Mouse (Mus musculus): Measurements from ENCODE around the gene Rpl15.
A peak's percentile ranks its signal among the peaks of the same experiment; 100 is the strongest.
"Not testable (repeated sequence)": the region's sequence is repeated elsewhere in the genome, so short reads cannot be mapped to it uniquely, and the experiment has no call there.

The Rpl15 gene

DNA sequence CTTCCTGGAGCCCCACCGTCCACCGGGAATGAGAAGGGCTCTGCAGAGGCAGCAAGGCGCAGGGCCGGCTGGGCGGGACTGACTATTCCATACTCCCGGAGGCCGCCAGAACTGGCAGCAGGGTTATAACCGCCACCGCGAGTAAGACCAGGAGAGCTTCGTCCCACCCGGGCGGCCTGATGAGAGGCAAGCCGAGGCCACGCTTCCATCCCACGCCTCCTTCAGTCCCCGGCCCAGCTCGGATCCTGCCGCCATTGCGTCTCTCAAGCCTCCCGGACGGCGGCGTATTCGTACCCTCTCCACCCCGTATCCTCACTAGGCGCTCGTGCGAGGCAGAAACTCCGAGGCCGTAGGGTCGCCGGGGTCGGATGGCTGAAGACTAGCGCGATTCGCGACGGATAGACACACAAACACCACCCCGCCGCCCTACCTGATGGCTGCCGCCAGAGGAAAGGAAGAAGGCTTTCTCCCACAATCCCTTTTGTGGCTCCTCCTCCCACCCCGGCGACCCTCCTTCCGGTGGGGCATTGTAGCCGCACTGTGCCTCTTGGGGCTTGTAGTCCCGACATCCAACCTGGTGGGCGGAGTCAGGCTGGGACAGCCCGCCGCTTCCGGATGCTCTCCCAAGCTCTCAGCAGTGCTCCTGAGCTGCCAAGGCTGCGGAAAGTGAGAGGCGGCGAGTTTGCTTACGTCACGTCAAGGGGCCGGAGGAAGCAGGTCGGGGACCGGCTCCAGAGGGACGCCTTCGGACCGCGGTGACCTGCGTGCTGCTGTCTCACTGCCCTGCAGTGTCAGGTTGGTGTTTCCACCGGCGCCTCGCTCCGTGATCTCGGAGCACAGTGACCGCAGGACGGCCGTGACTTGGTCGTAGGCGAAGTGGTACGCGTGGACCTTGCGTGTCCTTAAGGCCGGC, at the start of gene Rpl15, which contains the start of gene Nkiras1:
Rpl15 (minus strand) TSS at position 863 of the 913 bp plus-strand sequence.
Nkiras1 (plus strand) TSS at position 608 of the 913 bp plus-strand sequence.
- DNase-seq (ENCODE audit: low spot score) = peak; percentile 100

DNA sequence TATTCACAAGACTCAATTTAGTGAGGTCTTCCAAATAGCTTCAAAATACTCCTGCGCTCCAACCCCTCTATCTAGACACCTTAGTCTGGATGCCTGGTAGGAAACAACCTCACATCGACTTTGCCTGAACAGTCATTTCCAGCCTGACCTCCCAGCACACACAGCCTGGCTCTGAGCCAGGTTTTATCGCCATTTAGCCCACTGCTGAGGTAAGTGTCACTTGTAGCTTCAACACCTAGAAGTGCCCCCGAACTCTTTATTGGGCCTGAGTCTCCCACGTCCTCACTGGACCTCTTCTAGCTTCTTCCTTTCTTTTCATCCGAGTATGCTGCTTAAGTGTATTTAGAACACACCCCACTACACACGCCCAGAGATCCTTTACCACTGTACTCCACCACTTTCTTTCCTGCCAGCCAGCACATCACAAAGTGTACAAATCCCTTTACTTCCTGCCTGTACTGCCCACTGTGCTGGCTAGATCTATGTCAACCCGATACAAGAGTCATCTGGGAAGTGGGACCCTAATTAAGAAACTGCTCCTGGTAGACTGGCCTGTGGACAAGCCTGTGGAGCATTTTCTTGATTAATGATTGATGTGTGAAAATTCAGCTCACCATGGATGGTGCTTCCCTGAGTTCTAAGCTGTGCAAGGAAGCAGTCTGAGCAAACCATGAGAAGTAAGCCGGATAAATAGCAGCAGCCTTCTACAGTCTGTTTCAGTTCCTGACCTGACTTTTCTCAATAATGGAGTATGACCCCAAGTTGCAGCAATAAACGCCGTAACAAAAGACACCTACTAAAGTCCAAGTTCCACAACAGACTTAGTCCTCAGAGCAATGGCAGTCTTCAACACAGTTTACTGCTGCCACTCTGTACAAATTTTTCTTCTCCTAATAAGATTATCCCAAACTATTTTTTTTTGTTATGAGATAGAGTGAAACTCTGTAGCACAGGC, 46.5 kb upstream of the Rpl15 start:
- DNase-seq (ENCODE audit: low spot score) = no peak

DNA sequence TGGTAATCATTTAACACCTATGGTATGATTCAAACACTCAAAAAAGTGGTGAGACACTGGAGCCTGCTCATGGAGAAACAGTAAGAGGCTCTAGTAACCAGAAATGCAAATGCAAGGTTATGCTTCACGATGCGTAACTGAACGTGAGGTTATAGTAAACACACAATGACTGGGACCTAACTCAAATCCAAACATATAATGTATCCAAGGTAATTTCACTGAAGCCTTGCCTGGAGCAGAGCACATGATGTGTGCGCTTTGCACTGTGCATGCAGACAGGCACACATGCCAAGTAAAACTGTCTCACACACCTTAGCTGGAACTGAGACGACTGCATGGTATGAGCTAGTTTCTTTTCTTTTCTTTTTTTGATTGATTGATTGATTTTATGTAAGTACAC, 33.0 kb upstream of the Rpl15 start:
- DNase-seq (ENCODE audit: low spot score) = no peak

DNA sequence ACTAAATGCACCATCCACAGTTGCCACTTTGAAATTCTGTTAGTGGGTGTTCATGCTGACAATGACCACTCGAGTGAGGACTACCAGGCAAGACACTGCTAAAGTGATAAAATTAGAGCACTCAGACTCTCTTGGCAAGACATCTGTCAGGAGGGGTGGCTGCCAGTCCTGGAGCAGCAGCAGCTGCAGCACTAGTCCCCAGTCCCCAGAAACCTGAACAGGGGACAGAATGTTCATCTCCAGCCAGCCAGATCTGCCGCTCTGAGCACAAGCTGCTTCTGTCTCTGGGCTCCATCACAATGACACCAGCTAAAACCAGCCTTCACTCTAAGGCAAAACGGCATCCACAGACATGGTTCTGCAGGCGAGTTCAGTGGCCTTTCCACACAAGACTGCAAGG, 32.1 kb upstream of the Rpl15 start:
- DNase-seq (ENCODE audit: low spot score) = no peak

DNA sequence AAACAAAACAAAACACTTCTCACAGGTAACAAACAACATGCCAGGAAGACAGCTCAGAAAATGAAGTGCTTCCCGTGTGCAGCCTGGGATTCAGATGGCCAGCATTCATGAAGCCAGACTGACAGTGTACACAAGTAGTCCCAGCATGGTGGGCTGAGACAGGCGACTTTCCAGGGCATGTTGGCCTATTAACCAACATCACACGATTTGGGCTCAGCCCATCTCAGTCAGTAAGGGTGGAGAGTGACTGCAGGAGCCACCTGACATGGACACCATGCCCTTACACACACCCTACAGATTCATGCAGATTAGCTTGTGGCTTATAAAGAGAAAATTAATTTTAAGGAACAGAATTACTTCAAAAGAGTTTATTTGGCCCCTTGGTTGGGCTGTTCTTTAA, 31.6 kb upstream of the Rpl15 start:
- no peak for DNase-seq (ENCODE audit: low spot score)

DNA sequence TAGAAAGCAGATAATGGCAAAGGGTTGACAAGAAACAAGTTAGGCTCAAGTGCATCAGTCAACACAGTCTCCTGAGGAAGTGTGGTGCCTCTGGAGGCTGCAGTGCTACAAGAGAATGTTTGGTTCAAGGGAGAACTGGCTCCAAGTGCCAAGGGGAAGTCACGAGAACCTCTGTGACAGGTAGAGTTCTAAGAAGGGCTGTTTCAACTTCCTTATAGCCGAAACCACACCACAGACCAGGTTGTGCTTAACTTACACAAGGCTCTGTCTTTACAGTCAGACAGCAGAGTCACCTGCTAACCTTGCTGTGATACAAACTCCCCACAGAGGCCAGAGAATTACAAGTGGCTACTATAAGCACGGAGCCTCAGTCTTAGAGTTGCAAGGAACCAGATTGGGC, 30.4 kb upstream of the Rpl15 start:
- no peak for DNase-seq (ENCODE audit: low spot score)

DNA sequence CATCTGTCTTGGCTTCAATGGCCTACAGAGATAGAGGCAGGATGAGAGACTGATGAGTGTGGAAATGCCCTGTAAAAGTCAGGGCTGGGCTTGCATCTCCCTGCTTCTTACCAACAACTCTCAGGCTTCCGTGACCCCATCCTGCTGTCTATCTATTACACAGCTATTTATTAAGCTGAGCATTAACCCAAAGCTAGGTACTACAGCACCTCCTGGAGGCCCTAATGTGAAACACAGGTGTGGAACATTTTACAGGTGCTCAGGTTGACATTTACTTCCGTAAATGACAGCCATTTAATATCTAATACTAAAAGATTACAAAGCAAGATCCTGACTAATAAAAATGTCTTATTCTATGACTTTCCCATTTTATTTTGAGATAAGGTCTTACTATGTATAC, 29.5 kb upstream of the Rpl15 start:
- no peak for DNase-seq (ENCODE audit: low spot score)

DNA sequence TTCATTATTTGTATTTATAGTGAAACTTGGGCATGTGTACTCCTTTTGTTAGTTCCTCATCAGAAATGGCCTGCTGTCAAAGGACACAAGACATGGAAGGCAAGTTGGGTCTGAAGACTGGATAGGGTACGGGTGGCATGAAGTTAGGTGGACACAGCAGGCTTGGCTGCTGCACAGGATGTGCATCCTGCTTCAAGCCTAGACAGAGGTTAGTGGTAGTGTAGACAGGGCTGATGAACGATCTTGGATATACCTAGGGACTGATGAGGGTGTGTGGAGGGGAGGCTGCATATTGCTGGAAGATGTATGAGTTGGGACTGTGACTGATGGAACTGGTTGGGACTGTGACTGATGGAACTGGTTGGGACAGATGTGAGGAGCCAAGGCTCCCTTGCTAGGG, 27.7 kb upstream of the Rpl15 start:
- DNase-seq (ENCODE audit: low spot score) = no peak

DNA sequence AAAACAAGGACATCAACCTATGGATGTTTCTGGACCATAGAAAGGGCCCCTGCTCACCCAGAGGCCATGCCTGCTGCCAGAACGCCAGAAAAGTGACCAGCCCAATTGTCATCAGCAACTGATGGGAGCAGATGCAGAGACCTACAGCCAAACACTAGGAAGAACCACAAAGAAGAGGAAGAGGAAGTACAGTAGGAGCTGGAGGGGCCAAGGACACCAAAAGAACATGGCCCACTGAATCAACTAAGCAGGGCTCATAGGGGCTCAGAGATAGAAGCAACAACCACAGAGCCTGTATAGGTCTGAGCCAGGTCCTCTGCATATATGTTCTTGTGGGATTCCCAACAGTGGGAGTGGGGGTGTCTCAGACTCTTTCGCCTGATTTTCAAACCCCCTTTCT, 26.2 kb upstream of the Rpl15 start:
- DNase-seq (ENCODE audit: low spot score) = no peak

DNA sequence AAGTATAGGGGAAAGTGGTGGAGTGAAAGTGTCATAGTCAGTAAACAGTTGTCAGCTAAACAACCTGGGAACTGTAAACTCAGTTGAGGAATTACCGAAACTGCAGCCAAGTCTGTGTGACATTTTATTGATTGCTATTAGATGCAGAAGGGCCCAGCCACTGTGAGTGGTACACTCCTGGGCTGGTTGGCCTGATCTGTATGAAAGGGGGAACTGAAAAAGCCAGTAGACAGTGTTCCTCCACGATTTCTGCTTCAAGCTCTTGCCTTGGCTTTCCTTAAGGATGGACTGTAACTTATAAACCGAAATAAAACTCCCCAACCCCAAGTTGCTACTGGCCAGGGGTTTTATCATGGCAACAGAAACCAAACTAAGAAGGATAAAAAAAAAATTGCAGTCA, 21.4 kb upstream of the Rpl15 start:
- no peak for DNase-seq (ENCODE audit: low spot score)

DNA sequence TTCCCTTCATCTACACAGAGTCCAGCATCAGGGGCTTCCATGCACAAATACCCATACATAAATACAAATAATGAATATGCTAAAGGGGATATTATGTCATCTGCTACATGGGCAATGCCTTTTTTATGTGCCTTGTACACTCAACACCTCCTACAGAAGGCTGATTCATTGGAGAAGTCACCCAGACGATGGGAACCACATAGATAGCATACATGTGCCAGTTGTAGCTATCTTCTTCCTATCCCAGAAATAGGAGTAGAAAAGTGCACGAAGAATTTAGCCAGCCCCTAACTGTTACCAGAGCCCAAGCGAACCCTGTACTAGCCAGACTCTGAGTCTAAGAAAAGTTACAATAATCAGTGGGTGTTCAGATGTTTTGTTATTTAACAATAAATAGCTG, 20.9 kb upstream of the Rpl15 start:
- DNase-seq (ENCODE audit: low spot score) = no peak

DNA sequence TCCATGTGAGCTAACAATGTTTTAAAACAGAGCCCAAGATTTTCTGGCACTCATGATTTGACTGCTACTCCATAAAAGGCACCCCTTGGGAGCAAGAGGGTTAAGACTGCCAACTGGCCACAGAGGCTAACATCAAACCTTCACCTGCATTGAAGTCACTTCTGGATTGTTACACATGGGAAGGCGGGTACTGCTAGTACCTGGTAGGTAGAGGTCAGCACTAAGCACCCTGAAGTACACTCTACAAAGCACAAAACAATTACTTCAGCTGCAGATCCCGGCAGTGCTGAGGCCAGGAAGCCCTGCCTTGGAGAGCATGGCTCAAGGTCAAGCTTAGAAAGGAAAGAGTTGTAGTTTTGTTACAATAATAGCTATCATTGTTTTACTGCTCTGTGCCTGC, 16.2 kb upstream of the Rpl15 start:
- DNase-seq (ENCODE audit: low spot score) = no peak

DNA sequence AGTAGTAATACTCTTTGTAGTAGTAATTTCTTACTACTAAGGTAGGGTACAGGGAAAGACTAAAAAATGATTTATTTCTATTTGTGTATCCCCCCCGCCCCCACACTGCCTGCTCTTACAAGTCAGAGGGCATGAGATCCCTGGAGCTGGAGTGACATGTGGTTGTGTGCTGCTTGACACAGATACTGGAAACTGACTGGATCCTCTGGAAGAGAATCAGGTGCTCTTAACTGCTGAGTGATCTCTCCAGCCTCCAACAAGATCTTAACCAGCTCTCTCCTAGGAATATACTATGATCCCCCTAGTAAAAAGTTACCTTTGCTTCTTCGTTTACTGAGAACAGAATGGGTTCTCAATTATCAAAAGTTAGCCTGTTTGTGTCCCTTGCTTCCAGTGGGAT, 15.2 kb upstream of the Rpl15 start:
- DNase-seq (ENCODE audit: low spot score) = no peak

DNA sequence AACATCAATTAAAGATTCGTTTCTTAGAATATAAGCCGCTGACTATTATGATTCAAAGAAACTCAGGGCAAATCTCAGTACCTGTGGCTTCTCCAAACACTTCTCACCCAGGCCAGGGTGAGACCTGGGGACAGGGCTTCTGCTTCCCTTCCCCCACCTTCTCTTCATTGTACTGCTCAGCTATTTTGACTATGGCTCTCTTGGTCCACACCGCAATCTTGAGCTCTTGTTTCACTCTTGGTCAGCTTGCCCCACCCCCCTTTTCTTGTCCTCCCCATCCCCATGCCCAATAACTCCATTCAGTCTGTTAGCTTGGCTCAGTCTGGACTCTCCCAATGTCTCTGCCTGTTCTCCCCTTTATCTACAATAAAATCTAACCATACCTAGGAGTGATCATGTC, 14.3 kb upstream of the Rpl15 start:
- no peak for DNase-seq (ENCODE audit: low spot score)

DNA sequence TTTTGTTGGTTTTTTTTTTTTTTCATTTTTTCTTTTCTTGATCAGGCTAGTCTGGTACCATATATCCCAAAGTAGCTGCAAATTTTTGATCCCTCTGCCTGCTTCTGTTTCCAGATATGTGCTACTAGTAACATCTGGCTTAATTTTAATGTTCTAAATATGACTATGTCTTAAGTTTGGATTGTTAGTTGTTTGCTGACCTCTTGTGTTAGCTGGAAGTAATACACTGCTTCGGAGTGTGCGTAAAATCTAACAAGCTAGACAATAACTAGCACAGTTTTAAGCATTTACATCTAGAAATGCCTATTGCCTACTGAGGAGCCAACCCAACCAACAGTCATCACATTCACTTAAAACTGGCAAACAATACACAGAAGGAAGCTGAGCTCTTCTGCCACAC, 13.4 kb upstream of the Rpl15 start:
- DNase-seq (ENCODE audit: low spot score) = no peak

DNA sequence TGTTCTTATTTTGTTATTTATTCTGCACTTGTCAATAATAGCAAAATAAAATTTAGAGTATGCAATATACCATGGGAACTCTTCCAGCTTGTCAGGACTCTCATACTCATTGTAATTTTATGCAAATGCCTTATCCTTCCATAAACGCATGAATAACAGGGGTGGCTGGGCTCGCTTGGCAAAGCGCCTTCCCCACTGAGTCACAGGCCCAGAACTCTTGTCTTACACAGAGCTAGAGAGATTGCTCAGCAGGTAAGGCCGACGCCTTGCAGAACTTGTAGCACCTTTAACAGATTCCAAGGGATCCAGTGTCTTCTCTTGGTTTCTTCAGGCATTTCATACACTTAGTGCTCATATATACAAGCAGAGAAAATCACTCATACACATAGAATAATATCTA, 9.2 kb upstream of the Rpl15 start:
- no peak for DNase-seq (ENCODE audit: low spot score)

DNA sequence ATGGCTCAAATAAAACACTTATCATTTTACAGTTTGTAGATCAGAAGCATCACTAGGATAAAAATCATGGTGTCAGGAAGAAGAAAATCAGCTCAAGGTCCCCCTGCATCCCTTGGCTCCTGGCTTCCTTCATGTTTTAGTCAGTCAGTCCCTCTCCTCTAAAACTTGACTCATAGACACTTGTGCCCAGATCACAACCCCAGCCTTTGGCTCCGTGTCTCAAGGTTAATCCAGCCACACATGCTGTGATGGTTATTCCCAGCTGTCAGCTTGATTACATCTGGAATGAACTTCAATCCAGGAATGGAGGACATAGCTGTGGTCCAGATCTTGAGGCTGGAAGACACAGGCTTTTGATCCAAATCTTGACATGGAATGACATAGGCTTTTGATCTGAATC, 3.3 kb upstream of the Rpl15 start:
- no peak for DNase-seq (ENCODE audit: low spot score)

DNA sequence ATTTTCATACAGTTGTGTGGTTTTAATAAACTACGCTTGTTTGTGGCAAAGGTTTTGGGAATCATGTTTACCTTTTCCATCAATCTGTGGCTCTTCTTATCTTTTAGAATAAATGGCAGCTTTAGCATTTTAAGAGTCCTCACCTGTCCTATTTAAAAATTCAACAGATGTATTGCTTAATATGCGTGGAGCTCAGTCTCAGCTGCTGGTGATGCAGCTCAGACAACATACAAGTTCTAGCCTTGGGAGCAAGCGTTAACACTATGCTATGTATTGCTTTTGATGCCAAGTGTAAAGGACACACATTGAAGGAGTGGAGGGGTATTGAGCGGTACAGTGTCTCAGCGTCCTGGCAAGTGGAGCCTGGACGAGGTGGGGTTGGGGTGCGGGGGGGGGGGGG, 475 bp upstream of the Rpl15 start:
- no peak for DNase-seq (ENCODE audit: low spot score)

DNA sequence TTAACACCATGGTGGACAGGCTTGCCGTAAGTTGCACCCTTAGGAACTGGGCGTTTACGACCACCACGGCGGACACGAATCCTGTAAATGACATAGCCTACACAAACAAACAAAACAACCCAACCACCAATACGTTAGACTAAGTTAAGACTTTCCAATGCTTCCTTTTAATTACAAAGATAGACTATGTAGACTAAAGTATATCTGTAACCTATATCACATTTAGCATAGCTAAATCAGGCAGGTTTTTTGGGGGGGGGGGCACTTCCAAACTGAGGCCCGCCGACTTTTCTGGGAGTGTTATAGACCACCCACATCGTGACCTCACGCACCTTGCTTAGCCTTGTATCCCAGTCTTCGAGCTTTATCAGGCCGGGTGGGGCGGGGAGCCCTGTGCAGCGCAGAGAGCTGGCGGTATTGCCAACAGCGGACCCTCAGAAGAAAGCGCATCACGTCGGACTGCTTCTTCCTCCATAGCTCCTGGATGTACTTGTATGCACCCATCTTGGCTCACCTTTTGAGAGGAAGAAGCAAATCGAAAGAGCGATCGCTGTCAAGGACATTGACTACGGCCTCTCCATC, 1.2 kb downstream of the Rpl15 start:
- DNase-seq (ENCODE audit: low spot score) = not testable (repeated sequence)

DNA sequence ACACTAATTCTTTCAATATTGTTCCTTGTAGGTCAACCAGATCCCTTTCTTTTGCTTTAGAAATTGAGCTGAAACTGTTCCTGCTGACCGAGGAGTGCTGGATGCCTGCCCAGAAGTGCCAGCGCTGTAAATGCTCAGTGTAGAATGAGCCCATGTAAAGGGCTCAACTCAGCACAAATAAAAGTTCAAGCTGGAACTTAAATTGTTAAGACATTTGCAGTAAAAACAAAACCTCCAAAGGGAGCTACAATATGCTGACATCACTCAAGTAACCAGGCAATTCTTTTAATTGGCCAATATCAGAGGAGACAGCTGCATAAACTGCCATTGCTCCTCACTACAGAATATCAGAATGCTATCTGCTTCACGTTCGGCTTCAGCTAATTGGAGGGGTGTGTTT, 7.8 kb downstream of the Rpl15 start:
- DNase-seq (ENCODE audit: low spot score) = no peak

DNA sequence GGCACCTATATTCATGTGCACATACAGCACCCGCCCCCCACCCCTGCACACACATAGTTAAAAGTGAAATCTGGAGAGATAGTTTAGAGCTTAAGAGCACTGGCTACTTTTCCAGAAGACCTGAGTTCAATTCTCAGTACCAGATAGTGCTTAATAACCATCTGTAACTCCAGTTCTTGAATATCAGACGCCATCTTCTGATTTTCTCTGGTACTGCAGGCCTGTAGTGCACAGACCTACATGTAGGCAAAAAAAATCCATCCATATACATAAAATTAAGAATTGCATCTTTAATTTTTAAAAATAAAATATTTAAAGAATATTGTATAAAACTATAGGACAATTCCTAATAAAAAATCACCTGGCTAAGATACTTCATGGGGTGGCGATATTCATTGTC, 10.0 kb downstream of the Rpl15 start:
- no peak for DNase-seq (ENCODE audit: low spot score)

DNA sequence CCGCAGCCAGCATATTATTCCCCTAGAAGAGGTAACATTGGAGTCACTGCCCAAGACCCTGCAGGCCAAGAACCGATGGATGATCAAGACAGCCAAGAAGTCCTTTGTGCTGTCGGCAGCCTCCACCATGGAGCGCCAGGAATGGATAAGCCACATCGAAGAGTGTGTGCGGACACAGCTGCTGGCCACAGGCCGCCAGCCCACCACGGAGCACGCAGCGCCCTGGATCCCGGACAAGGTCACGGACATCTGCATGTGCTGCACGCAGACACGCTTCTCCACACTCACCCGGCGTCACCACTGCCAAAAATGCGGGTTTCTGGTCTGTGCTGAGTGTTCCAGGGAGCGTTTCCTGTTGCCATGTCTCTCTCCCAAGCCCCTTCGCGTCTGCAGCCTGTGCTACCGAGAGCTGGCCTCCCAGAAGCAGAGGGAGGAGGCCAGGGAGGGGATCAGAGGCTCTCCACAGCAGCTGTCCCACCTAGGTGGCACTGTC, 28.5 kb downstream of the Rpl15 start:
- DNase-seq (ENCODE audit: low spot score) = no peak

Data from ovary, adult 18-20 months (tissue).